9 mouse cellular contexts compared by ENCODE assay signal in genomic region chr6:90434687-90435086, GRCm38 (mm10). TPM values are rescaled to one million over a fixed set of nuclear protein-coding genes. Genes with fewer than 3 reads are reported as not detected.
DNase-seq lines count a peak whose midpoint lies in the region; ATAC-seq and TF ChIP-seq lines count a peak whose summit lies in the region.
"Had no signal": no experiment of that assay in that cellular context is flagged by ENCODE, and none has a peak within 500 bp of the region (broad histone marks: within the 10 kb centered on the region; RNA-seq: fewer than 3 reads in every experiment).

No protein-coding gene starts in this region.

- intact Hi-C loops in heart, postnatal 25 days (cut with DNase I): no loop called here

- no peak overlapping the region for H3K4me2 ChIP-seq in lung, embryonic 14.5 days
- no peak overlapping the region for H3K4me2 ChIP-seq in forebrain, embryonic 16.5 days (ENCODE audit: low read length)
- H3K4me2 ChIP-seq in liver, embryonic 11.5 days: no peak overlapping the region
- no peak overlapping the region for H3K4me2 ChIP-seq in neural tube, embryonic 15.5 days
- H3K4me2 ChIP-seq: embryonic facial prominence, embryonic 13.5 days had no signal

- ATAC-seq in lung, embryonic 14.5 days (ENCODE audit: insufficient read depth): peak; percentile 71
- ATAC-seq in forebrain, embryonic 16.5 days: peak; percentile 45
- ATAC-seq in liver, embryonic 11.5 days (replicated peaks; ENCODE audit: low FRiP score): peak; percentile 10; the same call in 1 of the 2 replicates
- ATAC-seq in neural tube, embryonic 15.5 days (ENCODE audit: low FRiP score): peak; percentile 55; the same call in 1 of the 2 replicates

- H3K9me3 ChIP-seq in lung, embryonic 14.5 days (ENCODE audit: low read depth, low read length): no peaks in the 10 kb centered on the region
- no peaks in the 10 kb centered on the region for H3K9me3 ChIP-seq in forebrain, embryonic 16.5 days (ENCODE audit: control insufficient read depth, low read length)
- H3K9me3 ChIP-seq in liver, embryonic 11.5 days (ENCODE audit: control insufficient read depth, low read length): no peaks in the 10 kb centered on the region
- no peaks in the 10 kb centered on the region for H3K9me3 ChIP-seq in neural tube, embryonic 15.5 days (replicated peaks)
- H3K9me3 ChIP-seq: embryonic facial prominence, embryonic 13.5 days had no signal

- no peaks in the 10 kb centered on the region for H3K27me3 ChIP-seq in lung, embryonic 14.5 days (ENCODE audit: insufficient read depth, low read length)
- no peaks in the 10 kb centered on the region for H3K27me3 ChIP-seq in forebrain, embryonic 16.5 days (replicated peaks; ENCODE audit: control insufficient read depth, insufficient read depth, low read length)
- no peaks in the 10 kb centered on the region for H3K27me3 ChIP-seq in liver, embryonic 11.5 days (replicated peaks; ENCODE audit: control insufficient read depth, insufficient read depth, low read length)
- no peaks in the 10 kb centered on the region for H3K27me3 ChIP-seq in neural tube, embryonic 15.5 days (replicated peaks)
- H3K27me3 ChIP-seq: embryonic facial prominence, embryonic 13.5 days had no signal

- TF ChIP-seq CTCF in lung, embryonic 14.5 days (IDR thresholded peaks at IDR 0.05; ENCODE audit: low read depth): no peak

- no peaks in the 10 kb centered on the region for H3K36me3 ChIP-seq in lung, embryonic 14.5 days (ENCODE audit: insufficient read depth)
- H3K36me3 ChIP-seq in forebrain, embryonic 16.5 days (ENCODE audit: control insufficient read depth, insufficient read depth): no peaks in the 10 kb centered on the region
- no peaks in the 10 kb centered on the region for H3K36me3 ChIP-seq in liver, embryonic 11.5 days (ENCODE audit: control insufficient read depth, insufficient read depth, low read length)
- H3K36me3 ChIP-seq in neural tube, embryonic 15.5 days: no peaks in the 10 kb centered on the region
- H3K36me3 ChIP-seq: embryonic facial prominence, embryonic 13.5 days had no signal

- H3K27ac ChIP-seq in lung, embryonic 14.5 days (ENCODE audit: low read depth): no peak overlapping the region
- H3K27ac ChIP-seq in forebrain, embryonic 16.5 days (ENCODE audit: low read length): no peak overlapping the region
- H3K27ac ChIP-seq in liver, embryonic 11.5 days (ENCODE audit: low read depth, low read length): no peak overlapping the region
- no peak overlapping the region for H3K27ac ChIP-seq in neural tube, embryonic 15.5 days (replicated peaks)
- H3K27ac ChIP-seq: embryonic facial prominence, embryonic 13.5 days had no signal

- 63% methylated on average over 3 of the region's 3 CpGs for WGBS in lung, embryonic 14.5 days
- WGBS in forebrain, embryonic 16.5 days: 62% methylated on average over 3 of the region's 3 CpGs
- 61% methylated on average over 3 of the region's 3 CpGs for WGBS in liver, embryonic 11.5 days
- WGBS in neural tube, embryonic 15.5 days: 70% methylated on average over 3 of the region's 3 CpGs

- DNase-seq in lung, embryonic 14.5 days: no peak
- DNase-seq in lung, postnatal 10 days: no peak
- no peak for DNase-seq in liver, embryonic 11.5 days (ENCODE audit: low spot score)
- DNase-seq in urinary bladder, adult 18-20 months (ENCODE audit: low spot score in 2 of 2): no peak
- no peak for DNase-seq in heart, postnatal 25 days (ENCODE audit: low spot score)

- no peaks in the 10 kb centered on the region for H3K4me1 ChIP-seq in lung, embryonic 14.5 days (ENCODE audit: insufficient read depth)
- H3K4me1 ChIP-seq in forebrain, embryonic 16.5 days (replicated peaks; ENCODE audit: control insufficient read depth, insufficient read depth, low read length): no peaks in the 10 kb centered on the region
- no peaks in the 10 kb centered on the region for H3K4me1 ChIP-seq in liver, embryonic 11.5 days (replicated peaks; ENCODE audit: control insufficient read depth, insufficient read depth, low read length)
- 0 out of 2 replicates have a peak, but pooled peaks cover 2% of the 10 kb centered on the region for H3K4me1 ChIP-seq in neural tube, embryonic 15.5 days
- H3K4me1 ChIP-seq: embryonic facial prominence, embryonic 13.5 days had no signal

- no peak overlapping the region for H3K9ac ChIP-seq in lung, embryonic 14.5 days
- H3K9ac ChIP-seq in forebrain, embryonic 16.5 days (replicated peaks; ENCODE audit: low read depth, low read length): no peak overlapping the region
- H3K9ac ChIP-seq in liver, embryonic 11.5 days (ENCODE audit: low read depth, low read length): no peak overlapping the region
- no peak overlapping the region for H3K9ac ChIP-seq in neural tube, embryonic 15.5 days (replicated peaks)
- H3K9ac ChIP-seq: embryonic facial prominence, embryonic 13.5 days had no signal

- H3K4me3 ChIP-seq in lung, embryonic 14.5 days (ENCODE audit: low read depth, low read length): no peak overlapping the region
- H3K4me3 ChIP-seq in forebrain, embryonic 16.5 days (replicated peaks; ENCODE audit: low read length): no peak overlapping the region
- no peak overlapping the region for H3K4me3 ChIP-seq in liver, embryonic 11.5 days (ENCODE audit: low read depth, low read length)
- no peak overlapping the region for H3K4me3 ChIP-seq in neural tube, embryonic 15.5 days (replicated peaks)
- H3K4me3 ChIP-seq: embryonic facial prominence, embryonic 13.5 days; myocyte had no signal

RNA-seq across cellular contexts. Expression of gene Cfap100, which starts 6.1 kb away (rescaled TPM):
- 0.43 and 0.57 TPM in 2 replicates for polyA plus RNA-seq in lung, embryonic 14.5 days (2014; fragmentation: Nextera tagmentation; extraction: Ambion mirVana)
- polyA plus RNA-seq in forebrain, embryonic 16.5 days (2015; fragmentation: Nextera tagmentation; extraction: Ambion mirVana): 4.4 and 5.4 TPM in 2 replicates
- 0.18 TPM in 2 replicates for polyA plus RNA-seq in liver, embryonic 11.5 days (2014; fragmentation: Nextera tagmentation; extraction: Ambion mirVana)
- polyA plus RNA-seq in neural tube, embryonic 15.5 days (2015; fragmentation: Nextera tagmentation; extraction: Ambion mirVana): 7.5 and 7.7 TPM in 2 replicates
- total RNA-seq in heart, postnatal 25 days (2021): under 1 TPM in 1 of 2 experiments, not detected in 1; 0.67 TPM

RNA-seq across cellular contexts. Expression of gene Klf15, which starts 27.7 kb away (rescaled TPM):
- polyA plus RNA-seq in lung, embryonic 14.5 days (2014; fragmentation: Nextera tagmentation; extraction: Ambion mirVana): 8.1 and 10.9 TPM in 2 replicates
- 11.6 and 14.3 TPM in 2 replicates for polyA plus RNA-seq in forebrain, embryonic 16.5 days (2015; fragmentation: Nextera tagmentation; extraction: Ambion mirVana)
- polyA plus RNA-seq in liver, embryonic 11.5 days (2014; fragmentation: Nextera tagmentation; extraction: Ambion mirVana): 10.6 and 12.3 TPM in 2 replicates
- 16.9 and 18.5 TPM in 2 replicates for polyA plus RNA-seq in neural tube, embryonic 15.5 days (2015; fragmentation: Nextera tagmentation; extraction: Ambion mirVana)
- total RNA-seq in heart, postnatal 25 days (2021): 10 to 100 TPM; 45.1 to 56.9 TPM

RNA-seq across cellular contexts. Expression of gene Aldh1l1, which starts 51.5 kb away (rescaled TPM):
- 0.74 and 0.78 TPM in 2 replicates for polyA plus RNA-seq in lung, embryonic 14.5 days (2014; fragmentation: Nextera tagmentation; extraction: Ambion mirVana)
- 33.3 and 38.0 TPM in 2 replicates for polyA plus RNA-seq in forebrain, embryonic 16.5 days (2015; fragmentation: Nextera tagmentation; extraction: Ambion mirVana)
- polyA plus RNA-seq in liver, embryonic 11.5 days (2014; fragmentation: Nextera tagmentation; extraction: Ambion mirVana): 6.5 and 6.6 TPM in 2 replicates
- 60.1 and 68.2 TPM in 2 replicates for polyA plus RNA-seq in neural tube, embryonic 15.5 days (2015; fragmentation: Nextera tagmentation; extraction: Ambion mirVana)
- total RNA-seq in heart, postnatal 25 days (2021): 1 to 10 TPM; 1.5 to 2.3 TPM

Comparison
In these comparisons a context has a peak if more than half of its experiments do, and no peak if none do; other contexts are left out.
1. ATAC-seq: peak in every context shown above with its lines; median percentile 71 in lung, embryonic 14.5 days; 55 in neural tube, embryonic 15.5 days; 45 in forebrain, embryonic 16.5 days; 10 in liver, embryonic 11.5 days.